Mouse (Mus musculus) layer of hippocampus, adult 9-10 months (tissue): ENCODE measurements around the gene Kcnj12.

Experiments
- DNase-seq: peaks from one replicate; pipeline ENCODE4 v3.0.0; 2022; ENCODE audit warnings: low spot score

Kcnj12 gene

DNA sequence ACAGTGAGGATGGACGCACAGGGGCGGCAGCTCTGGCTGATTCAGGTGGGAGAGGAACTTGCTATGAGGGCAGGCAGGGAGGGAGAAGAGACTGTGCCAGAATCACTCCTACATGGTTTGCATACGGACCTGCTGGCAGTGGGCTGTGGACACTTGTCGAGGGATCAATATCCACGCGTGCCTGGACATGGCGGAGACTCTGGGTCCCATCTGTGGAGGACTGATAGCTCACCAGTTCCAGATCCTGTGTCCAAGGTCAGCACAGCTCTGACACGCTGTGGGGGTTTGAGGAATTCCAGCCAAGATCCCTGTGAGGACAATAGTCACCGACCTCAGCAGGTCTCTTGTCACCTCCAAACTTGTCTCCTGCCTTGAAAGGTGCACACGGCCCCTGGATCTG lies 87.7 kb downstream of the Kcnj12 start:
- DNase-seq: no peak

DNA sequence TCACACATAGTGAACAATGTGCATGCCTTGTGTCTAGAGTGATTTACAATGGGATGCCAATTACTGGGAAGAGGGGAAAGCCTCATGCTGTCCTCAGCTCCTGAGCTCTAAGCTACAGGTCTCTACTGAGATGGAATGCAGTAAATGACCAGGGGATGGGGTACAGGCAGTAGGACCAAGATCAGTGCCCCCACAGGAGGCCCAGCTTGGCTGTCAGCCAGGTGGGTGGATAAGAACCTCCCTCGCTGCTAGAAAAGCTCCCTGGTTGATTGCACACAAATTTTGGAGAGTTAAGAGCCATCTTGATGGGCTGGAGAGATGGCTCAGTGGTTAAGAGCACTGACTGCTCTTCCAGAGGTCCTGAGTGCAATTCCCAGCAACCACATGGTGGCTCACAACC lies 88.6 kb downstream of the Kcnj12 start:
- DNase-seq: no peak

DNA sequence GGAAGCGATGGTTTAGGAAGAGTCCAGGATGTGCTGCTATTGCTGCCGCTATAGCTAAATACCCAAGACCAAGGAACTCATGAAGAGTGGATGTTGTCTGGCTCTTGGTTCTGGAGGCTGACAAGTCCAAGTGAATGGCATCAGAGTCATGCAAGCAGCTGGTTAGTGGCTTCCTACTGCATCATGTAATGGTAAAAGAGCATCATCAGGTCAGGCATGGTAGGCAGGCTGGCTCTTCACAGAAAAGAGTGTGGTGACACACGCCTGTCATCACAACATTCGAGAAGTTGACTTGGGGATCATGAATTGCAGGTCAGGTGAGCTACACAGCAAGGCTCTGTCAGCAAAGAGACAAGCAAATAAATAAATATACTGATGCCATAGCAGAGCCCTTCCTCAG lies 89.1 kb downstream of the Kcnj12 start:
- no peak for DNase-seq

DNA sequence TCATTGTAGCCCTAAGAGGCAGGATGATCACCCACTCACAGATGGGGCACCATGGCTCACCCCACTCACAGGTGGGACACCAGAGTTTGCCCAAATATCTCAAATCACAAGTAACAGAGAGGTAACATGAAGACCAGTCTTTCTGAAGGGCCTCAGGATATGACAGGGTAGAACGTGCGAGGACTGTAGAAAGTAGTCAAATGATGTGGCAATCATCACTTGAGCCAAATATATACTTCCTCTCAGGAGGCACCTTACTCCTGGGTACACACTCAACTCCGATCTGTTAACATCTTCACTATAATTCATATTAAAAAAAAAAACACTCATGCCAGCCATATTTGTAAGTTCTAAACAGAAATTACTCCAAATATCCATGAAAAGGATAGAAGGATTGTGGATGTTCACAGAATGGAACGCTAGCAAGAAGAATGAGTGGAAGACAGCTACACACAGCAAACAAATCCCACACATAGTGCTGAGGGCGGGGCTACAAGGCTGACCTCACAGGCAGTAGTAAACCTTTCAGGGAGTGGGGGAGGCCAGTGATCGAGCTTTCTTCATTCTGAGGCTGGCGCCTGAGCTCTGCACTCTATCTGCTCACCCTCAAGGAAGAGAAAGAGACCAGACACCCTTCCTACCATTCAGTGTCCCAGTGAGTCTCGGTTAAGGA lies 90.1 kb downstream of the Kcnj12 start:
- no peak for DNase-seq

- DNase-seq: no peak
These were observed 93.9 kb downstream of the Kcnj12 start for GRCm38 (mm10) chr11:61116226-61116625.

DNA sequence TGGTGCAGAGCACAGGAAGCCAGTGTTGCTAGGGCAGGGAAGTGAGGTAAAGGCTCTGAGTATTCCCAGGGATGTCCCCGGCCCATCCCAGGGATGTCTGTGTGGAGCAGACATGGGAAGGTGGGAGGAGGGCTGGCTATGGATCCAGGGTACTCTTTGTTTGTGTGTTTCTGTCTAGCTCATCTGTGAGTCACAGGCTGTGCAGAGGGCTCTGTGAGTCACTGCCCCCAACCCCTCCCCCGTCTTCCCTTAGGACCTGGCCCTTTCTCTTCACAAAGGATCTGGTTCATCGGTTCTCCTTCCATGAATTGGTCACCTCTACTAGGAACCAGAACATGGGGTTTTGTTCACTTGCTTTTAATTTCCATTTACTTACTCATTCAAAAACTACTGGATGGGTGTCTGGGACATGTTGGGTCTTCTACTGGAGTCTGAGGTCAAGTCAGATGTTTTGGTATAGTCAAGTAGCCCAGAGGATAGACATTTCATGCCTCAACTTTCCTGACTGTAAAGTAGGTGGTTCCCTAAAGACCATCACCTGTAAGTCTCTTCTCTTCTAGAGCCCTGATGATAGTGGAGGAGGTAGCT lies 97.7 kb downstream of the Kcnj12 start:
- DNase-seq: no peak
